Mouse (Mus musculus) cerebellum, adult 2 months (tissue): ENCODE results near the gene Igsf8. TPM values are rescaled to one million over a fixed set of nuclear protein-coding genes. Genes with fewer than 3 reads are reported as not detected.

Experiments used
- DNase-seq, 2 experiments: peaks; one replicate each; pipeline ENCODE4 v3.0.0; 2021
- H3K27ac ChIP-seq: fragments of 200-500 bp; 2 replicates; pipeline ENCODE4 v1.5.1; 2012; ENCODE audit warnings: low read length, control low read depth, inconsistent platforms; ENCODE audit not compliant: insufficient read depth
- H3K27me3 ChIP-seq: fragments of 200-500 bp; 2 replicates; pipeline ENCODE4 v1.6.1; 2012; ENCODE audit warnings: inconsistent platforms, mild to moderate bottlenecking, low read length, moderate library complexity; ENCODE audit not compliant: control insufficient read depth, insufficient read depth
- H3K4me1 ChIP-seq: fragments of 200-500 bp; 2 replicates; pipeline ENCODE4 v1.6.1; 2011; ENCODE audit warnings: low read length; ENCODE audit not compliant: control insufficient read depth, insufficient read depth
- H3K4me3 ChIP-seq: fragments of 200-500 bp; replicated peaks from 2 replicates; pipeline ENCODE3; 2011; ENCODE audit warnings: mild to moderate bottlenecking, low read depth, low read length, control low read depth; ENCODE audit not compliant: insufficient read depth
- CTCF ChIP-seq: fragments of 200-500 bp; IDR thresholded peaks from 2 replicates; pipeline ENCODE4 v1.5.1; 2011; ENCODE audit warnings: low read depth, mild to moderate bottlenecking, control low read depth, low read length, moderate library complexity, borderline replicate concordance; ENCODE audit not compliant: insufficient read depth
- POLR2A ChIP-seq: fragments of 200-500 bp; IDR thresholded peaks from 2 replicates; pipeline ENCODE4 v1.6.1; 2011; ENCODE audit warnings: low read length, control low read depth, borderline replicate concordance; ENCODE audit not compliant: insufficient read depth
- WGBS: fragments of 180-500 bp; shearing (Covaris S2); methylation state at CpG from one replicate; pipeline ENCODE4 v1.1.7; 2018; 5-methylcytosine and 5-hydroxymethylcytosine counted together
- polyA plus RNA-seq: library from polyadenylated mRNA; depleted of rRNA; stranded (reverse); fragments of >200 nt; gene quantifications from 2 replicates; pipeline ENCODE4 v1.2.3, GENCODE M21; 2012; rRNA removed

Igsf8 gene
- 254 and 269 TPM in 2 replicates for polyA plus RNA-seq

DNA sequence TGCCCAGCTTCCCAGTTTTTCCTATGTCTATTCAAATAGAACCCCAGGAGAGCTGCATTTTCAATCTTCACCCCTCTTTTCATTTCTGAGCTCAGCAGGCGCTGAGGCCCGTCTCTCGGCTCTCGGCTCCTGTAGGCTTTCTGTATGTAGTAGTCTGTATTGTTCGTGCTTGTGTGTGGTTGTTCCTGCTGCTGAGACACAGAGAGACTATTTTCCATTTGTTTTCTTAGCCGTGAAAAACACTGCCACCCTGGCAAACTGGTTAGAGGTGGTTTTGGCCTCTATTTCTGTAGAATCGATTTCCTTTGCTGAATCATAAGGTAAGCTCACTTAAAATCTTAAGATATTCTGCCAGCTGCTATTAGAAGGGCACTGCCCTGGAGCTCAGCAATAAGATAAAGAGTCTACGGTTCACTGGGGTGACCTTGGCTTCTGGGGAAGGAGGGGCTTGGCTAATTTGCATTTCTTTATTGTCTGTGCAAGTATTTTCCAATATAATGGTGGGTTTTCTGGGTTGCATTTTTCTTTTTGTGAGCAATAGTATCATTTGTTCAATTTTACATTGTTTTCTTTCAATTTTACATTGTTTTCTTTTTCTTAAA lies at the start of gene Igsf8:
Gene Igsf8 (plus strand): TSS at position 165 of the 602 bp plus-strand sequence.
- TF ChIP-seq CTCF (no peak), POLR2A (no peak)
- no peak within 1 kb of the TSS for H3K4me3 ChIP-seq
- no peaks in the 10 kb centered on the region for H3K4me1 ChIP-seq
- no peaks in the 10 kb centered on the region for H3K27me3 ChIP-seq
- WGBS = 52% methylated on average over 8 of the region's 8 CpGs
- no peak within 1 kb of the TSS for H3K27ac ChIP-seq
- no peak for DNase-seq

DNA sequence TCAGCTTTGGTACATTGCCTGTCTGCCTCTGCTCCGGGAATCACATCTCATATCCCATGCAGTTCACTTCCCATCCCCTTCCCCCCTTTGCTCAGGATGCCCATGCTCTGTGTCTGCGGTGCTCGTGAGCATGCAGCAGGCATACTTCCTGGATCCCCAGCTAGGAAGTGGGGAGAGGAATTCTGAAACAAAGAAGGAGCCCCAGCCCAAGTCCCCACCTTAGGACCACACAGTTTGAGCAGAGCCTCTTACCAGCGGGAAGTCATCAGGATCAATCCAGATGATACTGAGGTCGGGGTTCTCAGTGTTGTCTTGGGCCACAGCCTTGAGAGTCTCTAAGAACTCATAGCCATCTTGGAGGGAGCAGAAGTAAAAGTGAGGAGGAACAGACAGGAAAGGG lies 48.7 kb upstream of the Igsf8 start:
- Histone ChIP-seq H3K4me3 (no peak overlapping the region), H3K27me3 (no peaks in the 10 kb centered on the region), H3K4me1 (peaks cover 5% of the 10 kb centered on the region; the same call in 1 of the 2 replicates), H3K27ac (no peak overlapping the region)
- TF ChIP-seq CTCF = no peak
- no peak for TF ChIP-seq POLR2A
- DNase-seq = no peak
- WGBS = 64% methylated on average over 5 of the region's 5 CpGs

DNA sequence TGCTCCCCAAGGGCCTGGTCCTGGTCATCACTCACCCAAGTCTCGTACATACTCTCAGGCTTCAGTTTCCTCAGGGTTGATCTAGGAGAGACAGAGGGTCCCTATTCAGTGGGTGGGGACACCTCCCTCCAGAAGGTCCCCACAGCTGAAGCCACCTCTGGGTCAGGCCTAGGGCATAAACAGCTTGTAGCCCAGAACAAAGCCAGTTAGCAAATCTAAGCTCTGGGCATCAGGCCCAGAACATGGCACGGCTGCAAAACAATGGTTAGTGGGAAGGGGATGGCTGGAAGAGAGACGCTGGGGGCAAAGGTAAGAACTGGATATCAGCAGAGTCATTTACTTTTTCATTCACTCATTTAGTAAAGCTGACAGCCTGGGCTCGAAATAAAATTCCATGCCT lies 47.7 kb upstream of the Igsf8 start:
- H3K27me3 ChIP-seq = no peaks in the 10 kb centered on the region
- H3K27ac ChIP-seq = no peak overlapping the region
- H3K4me1 ChIP-seq = peaks cover 13% of the 10 kb centered on the region; the same call in 1 of the 2 replicates
- H3K4me3 ChIP-seq = no peak overlapping the region
- 55% methylated on average over 4 of the region's 4 CpGs for WGBS
- DNase-seq = no peak
- TF ChIP-seq CTCF = no peak
- no peak for TF ChIP-seq POLR2A

DNA sequence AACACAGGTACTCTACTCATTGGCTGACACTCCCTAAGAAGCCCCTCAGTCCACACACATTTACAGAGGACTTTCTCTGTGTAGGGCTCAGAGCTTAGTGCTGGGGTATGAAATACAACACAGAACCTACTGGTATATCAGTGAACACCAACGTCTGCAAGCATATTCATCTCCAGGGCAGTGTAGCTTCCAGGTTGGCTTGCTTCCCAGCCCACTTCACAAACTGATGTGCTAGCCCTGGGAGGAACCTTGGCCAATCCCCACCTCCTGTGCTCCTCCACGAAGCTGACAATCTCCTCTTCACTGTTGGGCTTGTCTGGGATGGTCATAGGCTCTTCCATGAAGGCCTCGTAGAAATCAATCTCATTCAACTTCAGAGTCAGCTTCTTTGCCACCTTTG lies 46.7 kb upstream of the Igsf8 start:
- TF ChIP-seq CTCF = no peak
- TF ChIP-seq POLR2A = no peak
- 25% methylated on average over 3 of the region's 3 CpGs for WGBS

DNA sequence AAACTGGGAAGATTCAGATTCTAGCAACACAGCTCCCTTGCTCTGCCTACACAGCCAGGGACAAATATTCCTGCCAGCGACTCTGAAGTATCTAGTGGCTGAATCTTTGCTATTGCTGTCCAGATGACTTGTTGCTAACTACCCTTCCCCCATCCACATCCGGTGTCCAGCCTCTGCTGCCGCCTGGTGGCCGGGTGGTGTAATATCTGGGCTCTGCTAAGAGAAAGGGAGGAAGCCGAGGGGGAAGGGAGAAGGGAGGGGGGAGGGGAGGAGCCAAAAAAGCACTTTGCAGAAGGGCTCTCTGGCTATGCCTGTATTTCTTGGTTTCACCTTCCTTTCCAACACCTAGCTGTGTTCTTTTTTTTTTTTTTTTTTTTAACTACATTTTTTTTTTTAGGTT lies 44.3 kb upstream of the Igsf8 start:
- Histone ChIP-seq H3K27ac (no peak overlapping the region), H3K27me3 (no peaks in the 10 kb centered on the region), H3K4me1 (peaks cover 24% of the 10 kb centered on the region), H3K4me3 (no peak overlapping the region)
- DNase-seq = peak; percentile 86 to 90
- no peak for TF ChIP-seq POLR2A
- peak; percentile 91 for TF ChIP-seq CTCF
- under 1% methylated on average over 5 of the region's 5 CpGs for WGBS

More for the DNA sequence above, 46.7 kb upstream of the Igsf8 start:
- Histone ChIP-seq H3K4me3 (no peak overlapping the region), H3K27ac (no peak overlapping the region), H3K27me3 (no peaks in the 10 kb centered on the region), H3K4me1 (peaks cover 14% of the 10 kb centered on the region)
- no peak for DNase-seq

DNA sequence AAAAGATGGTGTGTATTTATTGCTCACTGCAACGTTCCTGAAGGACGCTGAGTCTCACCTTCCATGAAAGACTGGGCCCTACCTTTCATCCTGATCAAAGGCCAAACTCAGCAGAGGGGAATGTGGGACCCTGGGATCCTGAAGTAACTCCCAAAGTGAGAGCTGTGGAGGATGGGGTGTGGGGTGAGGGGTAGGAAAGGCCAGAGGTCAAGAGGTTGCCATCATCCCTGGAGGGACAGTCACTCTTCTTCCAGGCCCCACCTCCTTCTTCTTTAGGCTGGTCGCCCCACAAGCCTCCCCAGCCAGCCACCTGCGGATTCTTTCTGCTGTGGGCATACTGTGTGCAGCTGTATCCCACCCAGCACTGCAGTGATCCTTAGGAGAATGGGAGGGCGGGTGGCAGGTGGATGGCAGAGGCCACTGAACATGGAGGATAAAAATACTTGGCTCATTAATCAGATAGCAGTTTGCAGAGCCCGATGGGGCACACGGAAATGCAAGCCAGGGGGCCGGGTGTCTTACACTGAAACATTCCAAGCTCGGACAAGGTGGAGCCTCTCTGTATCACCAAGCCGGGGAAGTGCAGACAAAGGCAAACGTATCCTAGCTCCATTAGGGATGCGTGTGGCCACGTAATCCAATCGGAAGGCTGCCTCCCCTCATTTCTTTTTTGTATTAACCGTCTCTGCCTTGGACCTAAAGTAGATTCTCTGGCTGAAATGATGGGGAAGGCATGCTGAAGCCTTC lies 43.1 kb upstream of the Igsf8 start:
- Histone ChIP-seq H3K27ac (no peak overlapping the region), H3K4me1 (peaks cover 24% of the 10 kb centered on the region), H3K4me3 (no peak overlapping the region), H3K27me3 (no peaks in the 10 kb centered on the region)
- no peak for DNase-seq
- TF ChIP-seq CTCF (no peak), POLR2A (no peak)
- WGBS = 79% methylated on average over 15 of the region's 15 CpGs

DNA sequence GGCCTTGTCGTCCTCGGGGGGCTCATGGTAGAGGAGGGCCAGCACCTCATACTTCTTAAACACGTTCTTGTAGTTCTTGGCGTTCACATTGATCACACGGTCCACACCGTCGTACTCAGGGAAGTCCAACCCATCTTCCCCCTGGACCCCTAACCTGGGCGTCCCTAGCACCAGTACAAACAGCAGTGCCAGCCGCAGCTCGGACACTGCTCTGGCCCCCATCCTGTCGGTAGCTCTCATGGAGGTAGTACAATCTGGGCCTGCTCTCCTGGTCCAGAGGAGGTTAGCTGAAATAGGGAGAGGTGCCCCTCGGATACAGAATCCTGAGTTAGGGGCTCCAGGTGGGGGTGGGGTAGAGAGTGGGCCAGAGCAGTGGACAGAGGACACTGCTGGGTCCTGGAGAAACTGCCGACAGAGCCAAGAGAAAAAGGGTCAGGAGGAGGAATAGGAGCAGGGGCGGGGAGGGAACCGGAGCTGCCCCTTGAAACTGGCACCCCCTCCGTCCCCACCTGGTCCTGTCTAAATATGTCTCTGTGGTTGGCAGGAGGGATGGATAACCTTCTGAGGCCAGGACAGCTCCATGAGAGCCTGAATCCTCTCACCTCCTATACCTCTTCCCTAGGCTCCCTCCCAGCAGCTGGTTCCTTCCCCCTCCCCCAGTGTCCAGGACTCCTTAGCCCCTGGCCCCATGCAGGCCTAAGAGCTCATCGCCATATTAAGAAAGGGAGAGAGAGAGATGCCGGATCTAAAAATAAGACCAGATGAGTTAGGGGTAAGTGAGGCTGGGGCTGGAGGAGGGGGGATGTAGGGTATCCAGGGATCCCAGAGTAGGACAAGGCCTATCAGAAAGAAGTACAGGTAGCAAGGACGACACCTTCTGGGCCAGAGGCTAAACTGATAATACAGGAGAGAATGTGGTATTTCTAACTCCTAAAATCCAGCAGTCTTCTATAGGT lies 41.7 kb upstream of the Igsf8 start, which contains the start of gene Casq1:
Gene Casq1 (minus strand): TSS at position 418 of the 956 bp plus-strand sequence.
- no peak within 1 kb of the TSS for H3K27ac ChIP-seq
- no peak for DNase-seq
- no peaks in the 10 kb centered on the region for H3K27me3 ChIP-seq
- H3K4me3 ChIP-seq = no peak within 1 kb of the TSS
- H3K4me1 ChIP-seq = peaks cover 24% of the 10 kb centered on the region
- TF ChIP-seq CTCF (no peak), POLR2A (no peak)
- whole genome bisulfite sequencing = 76% methylated on average over 19 of the region's 19 CpGs
